Mouse (Mus musculus) heart, embryonic 13.5 days (tissue): ENCODE measurements around the gene Nrn1l. TPM values are rescaled to one million over a fixed set of nuclear protein-coding genes. Genes with fewer than 3 reads are reported as not detected.

Experiments
- ATAC-seq: fragments of 200-750 bp; cut with Nextera tagmentation; 2 replicates; pipeline ENCODE4 v1.8.0; 2017; ENCODE audit warnings: moderate TSS enrichment; ENCODE audit not compliant: insufficient number of reproducible peaks, low FRiP score, low TSS enrichment; ENCODE audit errors: extremely low read depth
- H3K27ac ChIP-seq: fragments of 300-500 bp; sonication (generic); replicated peaks from 2 replicates; pipeline ENCODE4 v1.5.1; 2015; ENCODE audit warnings: moderate library complexity, mild to moderate bottlenecking, inconsistent platforms
- H3K27me3 ChIP-seq: fragments of 300-500 bp; sonication (generic); replicated peaks from 2 replicates; pipeline ENCODE4 v1.6.1; 2015; ENCODE audit warnings: mild to moderate bottlenecking, inconsistent platforms
- H3K36me3 ChIP-seq: fragments of 300-500 bp; sonication (generic); 2 replicates; pipeline ENCODE4 v1.6.1; 2015; ENCODE audit warnings: mild to moderate bottlenecking, inconsistent platforms
- H3K4me1 ChIP-seq: fragments of 300-500 bp; sonication (generic); 2 replicates; pipeline ENCODE4 v1.6.1; 2015; ENCODE audit warnings: inconsistent platforms
- H3K4me2 ChIP-seq: fragments of 300-500 bp; sonication (generic); 2 replicates; pipeline ENCODE4 v1.6.1; 2015; ENCODE audit warnings: inconsistent platforms, mild to moderate bottlenecking, moderate library complexity
- H3K4me3 ChIP-seq: fragments of 300-500 bp; sonication (generic); 2 replicates; pipeline ENCODE4 v1.5.1; 2015; ENCODE audit warnings: moderate library complexity, mild to moderate bottlenecking, inconsistent platforms
- H3K9ac ChIP-seq: fragments of 300-500 bp; sonication (generic); 2 replicates; pipeline ENCODE4 v1.6.1; 2015; ENCODE audit warnings: inconsistent platforms, mild to moderate bottlenecking, moderate library complexity
- H3K9me3 ChIP-seq: fragments of 300-500 bp; sonication (generic); 2 replicates; pipeline ENCODE4 v1.6.1; 2016; ENCODE audit warnings: inconsistent platforms
- WGBS: fragments of 180-500 bp; shearing (Covaris S2); methylation state at CpG from one replicate; pipeline ENCODE4 v1.1.7; 2015; ENCODE audit warnings: mixed read lengths; 5-methylcytosine and 5-hydroxymethylcytosine counted together
- polyA plus RNA-seq: library from polyadenylated mRNA; unstranded; fragments of >200 nt; fragmentation: Nextera tagmentation; extraction: Ambion mirVana; gene quantifications from 2 replicates; pipeline ENCODE4 v1.2.1, GENCODE M21; 2015

The Nrn1l gene
- polyA plus RNA-seq, result 0.52 and 0.88 TPM in 2 replicates

- H3K4me3 ChIP-seq, result no peak within 1 kb of the TSS
- peak; percentile 73; the same call in 1 of the 2 replicates for ATAC-seq
- peak within 1 kb of the TSS; percentile 20; the same call in 1 of the 2 replicates for H3K27ac ChIP-seq
- 8% methylated on average over 11 of the region's 11 CpGs for WGBS
- H3K36me3 ChIP-seq, result peaks cover 57% of the 10 kb centered on the region
- no peaks in the 10 kb centered on the region for H3K27me3 ChIP-seq
- peak within 1 kb of the TSS; percentile 31; the same call in 1 of the 2 replicates for H3K4me2 ChIP-seq
- H3K4me1 ChIP-seq, result peaks cover 8% of the 10 kb centered on the region
- peak within 1 kb of the TSS; percentile 20; the same call in 1 of the 2 replicates for H3K9ac ChIP-seq
- no peaks in the 10 kb centered on the region for H3K9me3 ChIP-seq
Measured at GRCm38 (mm10) chr8:105893339-105893738, at the start of gene Nrn1l. Gene Nrn1l (plus strand): TSS chr8:105893567.

- peaks cover 74% of the 10 kb centered on the region for H3K36me3 ChIP-seq
- 0 out of 2 replicates have a peak, but pooled peaks have one; percentile 40 for ATAC-seq
Measured at GRCm38 (mm10) chr8:105846678-105847077, 46.7 kb upstream of the Nrn1l start.

GRCm38 (mm10) chr8:105850014-105850413, 43.4 kb upstream of the Nrn1l start:
- H3K9me3 ChIP-seq, result no peaks in the 10 kb centered on the region
- no peak overlapping the region for H3K9ac ChIP-seq
- H3K27ac ChIP-seq, result no peak overlapping the region
- WGBS, result 73% methylated on average over 4 of the region's 4 CpGs
- no peak for ATAC-seq
- H3K4me3 ChIP-seq, result peak overlapping the region; percentile 36; the same call in 1 of the 2 replicates
- peaks cover 21% of the 10 kb centered on the region for H3K4me1 ChIP-seq
- H3K36me3 ChIP-seq, result peaks cover 45% of the 10 kb centered on the region
- no peaks in the 10 kb centered on the region for H3K27me3 ChIP-seq
- H3K4me2 ChIP-seq, result peak overlapping the region; percentile 83

More at GRCm38 (mm10) chr8:105846678-105847077, 46.7 kb upstream of the Nrn1l start:
- H3K9me3 ChIP-seq, result no peaks in the 10 kb centered on the region
- H3K27ac ChIP-seq, result peak overlapping the region; percentile 65
- no peak overlapping the region for H3K4me3 ChIP-seq
- peak overlapping the region; percentile 30; the same call in 1 of the 2 replicates for H3K4me2 ChIP-seq
- WGBS, result 67% methylated on average over 11 of the region's 11 CpGs
- H3K9ac ChIP-seq, result peak overlapping the region; percentile 33; the same call in 1 of the 2 replicates
- peaks cover 15% of the 10 kb centered on the region for H3K4me1 ChIP-seq
- H3K27me3 ChIP-seq, result no peaks in the 10 kb centered on the region

GRCm38 (mm10) chr8:105850611-105851010, 42.8 kb upstream of the Nrn1l start:
- no peaks in the 10 kb centered on the region for H3K9me3 ChIP-seq
- no peak overlapping the region for H3K27ac ChIP-seq
- H3K4me1 ChIP-seq, result peaks cover 21% of the 10 kb centered on the region
- no peaks in the 10 kb centered on the region for H3K27me3 ChIP-seq
- peak overlapping the region; percentile 57 for H3K9ac ChIP-seq
- 73% methylated on average over 7 of the region's 7 CpGs for WGBS
- ATAC-seq, result no peak
- peak overlapping the region; percentile 36 for H3K4me3 ChIP-seq
- H3K36me3 ChIP-seq, result peaks cover 39% of the 10 kb centered on the region
- H3K4me2 ChIP-seq, result peak overlapping the region; percentile 83

GRCm38 (mm10) chr8:105851651-105852143, 41.7 kb upstream of the Nrn1l start:
- Histone ChIP-seq H3K27ac (peak overlapping the region; percentile 74), H3K4me3 (peak overlapping the region; percentile 80), H3K4me1 (peaks cover 26% of the 10 kb centered on the region), H3K4me2 (peak overlapping the region; percentile 83), H3K36me3 (peaks cover 29% of the 10 kb centered on the region), H3K27me3 (no peaks in the 10 kb centered on the region), H3K9ac (peak overlapping the region; percentile 91), H3K9me3 (no peaks in the 10 kb centered on the region)
- under 1% methylated on average over 34 of the region's 34 CpGs for WGBS
- peak; percentile 60; the same call in 1 of the 2 replicates for ATAC-seq

- H3K4me1 ChIP-seq, result peaks cover 32% of the 10 kb centered on the region
- H3K4me3 ChIP-seq, result peak overlapping the region; percentile 80
- WGBS, result 74% methylated on average over 12 of the region's 12 CpGs
- 0 out of 2 replicates have a peak overlapping the region, but pooled peaks have one; percentile 10 for H3K27ac ChIP-seq
- no peak for ATAC-seq
- no peaks in the 10 kb centered on the region for H3K9me3 ChIP-seq
- H3K36me3 ChIP-seq, result peaks cover 26% of the 10 kb centered on the region
- H3K4me2 ChIP-seq, result peak overlapping the region; percentile 83
- no peak overlapping the region for H3K9ac ChIP-seq
- no peaks in the 10 kb centered on the region for H3K27me3 ChIP-seq
Measured at GRCm38 (mm10) chr8:105852146-105852729, 41.1 kb upstream of the Nrn1l start.

GRCm38 (mm10) chr8:105853178-105853577, 40.2 kb upstream of the Nrn1l start, which contains the start of gene Cenpt:
Gene Cenpt (minus strand): TSS chr8:105853278.
- no peak for ATAC-seq
- 0 out of 2 replicates have a peak within 1 kb of the TSS, but pooled peaks have one; percentile 10 for H3K27ac ChIP-seq
- H3K9me3 ChIP-seq, result no peaks in the 10 kb centered on the region
- WGBS, result 83% methylated on average over 3 of the region's 3 CpGs
- no peaks in the 10 kb centered on the region for H3K27me3 ChIP-seq
- peaks cover 21% of the 10 kb centered on the region for H3K36me3 ChIP-seq
- peak within 1 kb of the TSS; percentile 80 for H3K4me3 ChIP-seq
- peak within 1 kb of the TSS; percentile 83 for H3K4me2 ChIP-seq
- H3K9ac ChIP-seq, result no peak within 1 kb of the TSS
- peaks cover 41% of the 10 kb centered on the region for H3K4me1 ChIP-seq

GRCm38 (mm10) chr8:105854303-105854702, 39.1 kb upstream of the Nrn1l start:
- H3K9me3 ChIP-seq, result no peaks in the 10 kb centered on the region
- no peak for ATAC-seq
- peak overlapping the region; percentile 88; the same call in 1 of the 2 replicates for H3K27ac ChIP-seq
- H3K4me3 ChIP-seq, result peak overlapping the region; percentile 88
- H3K36me3 ChIP-seq, result peaks cover 20% of the 10 kb centered on the region
- H3K27me3 ChIP-seq, result no peaks in the 10 kb centered on the region
- peak overlapping the region; percentile 91 for H3K4me2 ChIP-seq
- WGBS, result 26% methylated on average over 8 of the region's 8 CpGs
- H3K4me1 ChIP-seq, result peaks cover 52% of the 10 kb centered on the region
- H3K9ac ChIP-seq, result peak overlapping the region; percentile 95

- Histone ChIP-seq H3K27ac (peak within 1 kb of the TSS; percentile 88), H3K4me3 (peak within 1 kb of the TSS; percentile 88), H3K4me2 (peak within 1 kb of the TSS; percentile 91), H3K27me3 (no peaks in the 10 kb centered on the region), H3K36me3 (peaks cover 18% of the 10 kb centered on the region), H3K9me3 (no peaks in the 10 kb centered on the region), H3K4me1 (peaks cover 56% of the 10 kb centered on the region), H3K9ac (peak within 1 kb of the TSS; percentile 95)
- under 1% methylated on average over 43 of the region's 43 CpGs for WGBS
- ATAC-seq, result peak; percentile 86
Measured at GRCm38 (mm10) chr8:105854715-105855216, 38.6 kb upstream of the Nrn1l start, which contains the start of gene Thap11. Gene Thap11 (plus strand): TSS chr8:105855132.

- Histone ChIP-seq H3K36me3 (peaks cover 18% of the 10 kb centered on the region), H3K27me3 (no peaks in the 10 kb centered on the region), H3K27ac (peak overlapping the region; percentile 88), H3K4me2 (peak overlapping the region; percentile 91), H3K4me3 (peak overlapping the region; percentile 88), H3K4me1 (peaks cover 53% of the 10 kb centered on the region), H3K9me3 (no peaks in the 10 kb centered on the region), H3K9ac (peak overlapping the region; percentile 95)
- ATAC-seq, result no peak
- WGBS, result under 1% methylated on average over 71 of the region's 71 CpGs
Measured at GRCm38 (mm10) chr8:105855248-105856167, 37.9 kb upstream of the Nrn1l start.
